Mouse (Mus musculus) megakaryocyte, adult 5-6 weeks (primary cell): ENCODE data around the gene Usp7. TPM values are rescaled to one million over a fixed set of nuclear protein-coding genes. Genes with fewer than 3 reads are reported as not detected.
A peak's percentile ranks its signal among the peaks of the same experiment; 100 is the strongest.

Experiments
- ATAC-seq: 2 replicates; pipeline ENCODE4 v1.8.0; 2016; ENCODE audit warnings: mild to moderate bottlenecking, inconsistent platforms; ENCODE audit not compliant: poor library complexity, severe bottlenecking
- total RNA-seq, 2 experiments: library from RNA; stranded (forward) in 1 of 2; stranded (reverse) in 1 of 2; fragments of 153-499, 151-499 nt in 1 of 2; fragments of 221-1000, 200-1000 nt in 1 of 2; gene quantifications; 2 replicates each; pipeline versions ENCODE4 v1.2.3 to v1.2.4; 2015 to 2017

The Usp7 gene
- total RNA-seq, 2 experiments from 2014 or later = 122 to 132 TPM

DNA sequence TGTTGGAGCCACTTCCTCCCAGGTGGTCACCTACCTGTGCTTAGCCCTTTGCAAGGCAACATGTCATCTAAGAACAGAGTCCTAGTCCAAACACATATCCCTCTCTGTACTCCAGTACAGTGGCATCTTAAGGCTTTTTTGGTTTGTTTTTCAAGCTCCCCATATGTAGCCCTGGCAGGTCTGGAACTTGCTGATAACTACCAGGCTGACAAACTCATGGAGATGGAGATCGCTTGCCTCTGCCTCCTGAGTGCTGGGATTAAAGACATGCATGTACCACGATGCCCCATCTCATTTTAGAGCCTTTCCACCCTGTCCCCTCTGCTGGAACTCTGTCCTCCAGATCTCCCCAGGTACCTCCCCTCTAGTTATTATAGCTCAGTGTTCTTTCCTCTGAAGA, 115.9 kb downstream of the Usp7 start:
- no peak for ATAC-seq

DNA sequence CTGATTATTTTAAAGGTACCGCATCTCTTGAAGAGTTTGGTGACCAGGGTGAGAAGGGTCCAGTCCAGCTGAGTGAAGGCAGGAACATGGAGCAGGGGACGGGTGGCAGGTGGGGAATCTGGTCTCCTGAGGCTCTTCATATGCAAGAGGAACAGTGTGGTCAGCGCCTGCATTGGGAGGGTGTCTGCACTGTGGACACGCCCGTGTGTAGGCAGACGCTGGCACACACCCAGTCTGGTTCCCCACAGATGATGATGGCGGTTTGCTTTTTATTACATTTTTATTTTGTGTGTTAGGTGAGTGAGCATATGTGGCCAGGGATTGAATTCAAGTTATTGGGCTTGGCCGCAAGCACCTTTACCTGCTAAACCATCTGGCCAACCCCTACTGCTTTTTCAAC, 116.5 kb downstream of the Usp7 start:
- ATAC-seq = no peak

DNA sequence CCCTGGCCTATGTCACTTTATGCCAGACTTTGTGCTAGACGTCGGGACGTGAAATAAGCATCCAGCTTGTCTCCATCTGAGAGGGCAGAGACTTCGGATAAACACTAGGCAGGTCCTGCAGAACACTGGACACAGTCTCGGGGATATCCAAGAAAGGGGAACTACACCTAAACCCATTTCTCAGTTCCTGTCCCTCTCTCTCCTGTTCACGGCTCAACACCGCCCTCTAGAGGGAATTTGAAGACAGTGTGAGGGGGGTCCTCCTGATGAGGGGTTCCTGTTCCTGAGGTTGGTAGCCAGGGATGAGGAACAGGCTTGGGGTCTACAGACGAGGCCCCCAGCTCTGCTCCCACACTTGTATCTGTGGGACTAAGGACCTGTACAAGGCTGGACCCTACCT, 117.9 kb downstream of the Usp7 start:
- peak; percentile 63 for ATAC-seq

DNA sequence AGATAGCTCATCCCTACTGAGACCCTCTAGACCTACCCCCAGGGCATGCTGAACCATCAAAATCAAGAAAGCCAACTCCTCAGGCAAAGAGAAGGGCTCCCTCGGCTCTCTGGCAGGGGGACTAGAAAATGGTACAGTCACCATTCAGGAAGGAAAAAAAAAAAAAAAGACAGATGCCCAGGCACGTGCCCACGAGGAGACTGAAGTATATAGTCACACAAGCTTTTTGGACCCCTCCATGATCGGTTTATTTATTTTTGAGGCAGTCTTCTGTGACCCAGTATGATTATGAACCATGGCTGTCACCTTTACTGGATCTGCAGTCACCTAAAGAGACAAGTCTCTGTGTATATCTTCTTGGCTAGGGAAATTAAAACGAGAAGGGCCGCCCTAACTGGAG, 118.8 kb downstream of the Usp7 start:
- ATAC-seq = no peak

DNA sequence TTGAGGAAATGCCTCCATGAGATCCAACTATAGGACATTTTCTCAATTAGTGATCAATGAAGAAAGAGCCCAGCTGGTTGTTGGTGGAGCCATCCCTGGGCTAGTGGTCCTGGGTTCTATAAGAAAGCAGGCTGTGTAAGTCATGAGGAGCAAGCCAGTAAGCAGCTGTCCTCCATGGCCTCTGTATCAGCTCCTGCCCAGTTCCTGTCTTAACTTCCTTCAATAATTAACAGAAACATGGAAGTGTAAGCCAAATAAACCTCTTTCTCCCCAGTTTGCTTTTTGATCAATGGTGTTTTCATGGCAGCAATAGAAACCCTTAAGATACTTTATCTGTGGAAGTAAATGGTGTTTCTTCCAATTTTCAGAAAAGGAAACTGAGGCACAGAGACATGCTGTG, 119.3 kb downstream of the Usp7 start:
- ATAC-seq = no peak

DNA sequence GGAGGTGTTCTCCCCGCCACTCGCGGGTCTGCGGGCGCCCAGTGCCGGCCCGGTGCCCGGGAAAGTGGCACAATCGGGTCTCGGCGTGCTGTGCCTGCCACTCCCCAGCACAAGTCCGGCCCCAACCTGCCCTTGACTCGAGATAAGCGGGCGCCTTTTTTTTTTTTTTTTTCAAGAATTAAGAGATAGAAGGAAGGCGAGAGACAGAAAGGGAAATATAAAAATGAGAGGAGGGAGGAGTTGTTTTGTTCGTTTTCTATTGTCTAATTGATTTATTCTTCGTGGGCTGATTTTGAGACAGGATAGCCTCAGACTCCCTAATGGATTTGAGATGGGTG, 119.8 kb downstream of the Usp7 start:
- ATAC-seq = no peak

DNA sequence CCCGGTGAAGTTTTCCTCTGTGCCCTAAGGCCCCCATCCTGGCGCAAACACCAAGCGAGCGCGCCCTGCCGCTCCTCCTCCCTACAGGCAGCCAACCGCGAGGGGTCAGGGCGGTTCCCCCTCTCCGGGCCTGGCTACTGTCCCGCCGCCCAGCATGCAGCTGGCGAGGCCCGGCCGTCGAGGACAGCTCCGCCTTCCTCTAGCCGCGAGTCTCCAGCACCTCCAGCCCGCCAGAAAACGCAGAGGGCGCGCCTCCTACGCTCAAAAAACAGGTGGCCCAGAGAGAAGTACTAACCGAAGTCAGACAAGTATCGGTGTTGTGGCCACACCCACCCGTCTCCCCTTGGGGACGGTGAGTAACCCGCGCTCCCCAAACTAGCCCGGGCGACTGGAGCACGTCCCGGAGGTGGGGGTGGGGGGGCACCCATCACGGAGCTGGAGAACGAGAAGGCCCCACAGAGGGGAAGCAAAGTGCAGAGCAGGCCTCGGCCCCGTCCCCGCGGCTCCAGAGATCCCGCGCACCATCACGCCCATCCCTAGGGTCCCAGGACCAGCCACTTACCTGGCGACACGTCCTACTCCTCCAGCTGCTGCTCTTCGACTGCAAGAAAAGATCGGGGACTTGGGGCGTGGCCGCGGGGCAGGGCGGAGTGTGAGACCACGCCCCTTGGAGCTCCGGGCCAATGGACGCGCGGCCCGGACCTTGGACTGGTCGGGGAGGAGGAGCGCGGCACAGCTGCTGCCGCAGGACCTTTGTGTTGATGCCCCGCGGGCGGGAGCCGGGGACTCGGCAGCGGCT, 120.4 kb downstream of the Usp7 start, which contains the start of gene Carhsp1:
Gene Carhsp1 (minus strand): TSS at position 605 of the 799 bp plus-strand sequence.
- peak; percentile 71 for ATAC-seq

DNA sequence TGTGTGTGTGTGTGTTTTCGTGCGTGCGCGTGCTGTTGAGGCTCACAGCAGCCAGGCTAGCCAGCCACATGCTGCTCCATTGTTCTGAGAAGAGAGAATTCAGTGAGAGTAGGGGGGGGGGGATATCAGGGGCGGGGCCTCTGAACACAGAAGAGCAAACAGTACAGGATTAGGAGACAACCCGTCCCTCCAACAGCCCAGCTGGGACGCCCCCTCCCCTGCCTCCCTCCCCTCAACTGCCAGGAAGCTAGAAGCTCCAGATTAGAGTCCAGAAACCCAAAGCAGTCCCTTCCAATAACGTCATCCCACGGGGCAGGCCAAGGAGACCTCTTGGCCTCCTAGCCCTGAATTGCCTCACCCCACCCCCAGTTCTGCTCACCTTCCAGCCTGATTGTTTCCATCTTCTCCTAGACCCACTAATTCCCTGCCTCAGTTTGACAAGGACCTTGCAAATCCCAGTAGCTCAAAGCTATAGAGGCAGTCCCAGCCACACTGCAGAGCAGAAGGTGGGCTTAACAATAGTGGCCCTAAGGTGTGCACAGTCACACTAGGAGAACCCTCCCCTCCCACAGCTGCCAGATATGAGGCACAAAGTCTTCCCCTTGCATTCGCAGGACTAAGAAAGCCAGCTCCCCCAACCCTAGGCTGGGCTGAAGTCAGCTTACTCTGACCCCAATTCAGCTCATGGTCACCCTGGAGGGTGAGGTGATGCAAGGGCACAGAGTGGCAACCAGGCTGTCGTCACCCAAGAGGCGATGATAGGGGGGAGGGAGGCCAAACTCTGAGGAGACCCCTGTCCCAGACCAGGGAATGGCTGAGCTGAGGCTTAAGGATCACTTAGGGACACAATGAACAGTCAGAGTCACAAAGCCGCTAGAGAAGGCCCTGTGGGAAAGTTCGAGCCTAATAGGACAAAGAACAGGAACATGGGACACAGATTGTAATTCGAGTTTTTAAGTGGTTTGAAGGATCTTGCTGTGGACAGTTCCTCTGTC, 121.8 kb downstream of the Usp7 start:
- ATAC-seq = no peak

DNA sequence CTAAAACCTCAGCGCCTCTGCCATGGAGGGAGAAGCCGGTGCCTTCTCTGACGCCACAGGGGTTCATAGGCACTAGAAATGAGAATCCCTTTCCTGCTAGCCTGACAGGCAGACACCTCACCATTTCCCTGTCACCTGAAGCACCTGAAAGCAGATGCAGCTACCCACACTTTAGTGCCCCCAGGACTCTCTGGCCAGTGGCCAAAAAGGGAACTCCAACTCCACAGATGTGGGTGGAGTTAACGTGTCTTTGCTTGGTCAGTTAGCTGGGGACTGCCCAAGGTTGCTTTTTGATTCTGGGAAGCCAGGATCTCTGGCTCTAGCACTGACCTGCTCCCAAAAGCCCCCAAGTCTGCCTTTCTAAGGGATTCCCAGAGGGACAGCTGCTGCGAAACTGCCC, 122.7 kb downstream of the Usp7 start:
- ATAC-seq = no peak

DNA sequence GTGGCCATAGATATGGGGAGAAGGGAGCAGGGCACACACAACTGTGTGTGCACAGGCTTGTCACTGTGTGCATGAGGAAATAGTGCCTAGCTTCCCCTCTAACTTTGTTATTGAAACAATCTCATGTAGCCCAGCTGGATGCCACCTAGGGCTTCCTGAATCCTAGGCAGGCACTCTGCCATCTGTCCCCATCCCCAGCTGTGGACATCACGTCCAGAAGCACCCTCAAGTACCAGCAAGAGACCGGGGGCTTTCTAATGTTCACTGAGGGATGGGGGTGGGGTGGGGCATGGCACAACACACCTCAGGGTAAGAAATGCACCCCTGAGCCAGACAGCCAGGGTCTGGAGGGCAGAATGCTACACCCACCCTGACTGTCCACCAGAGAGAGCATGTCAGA, 123.7 kb downstream of the Usp7 start:
- ATAC-seq = no peak

DNA sequence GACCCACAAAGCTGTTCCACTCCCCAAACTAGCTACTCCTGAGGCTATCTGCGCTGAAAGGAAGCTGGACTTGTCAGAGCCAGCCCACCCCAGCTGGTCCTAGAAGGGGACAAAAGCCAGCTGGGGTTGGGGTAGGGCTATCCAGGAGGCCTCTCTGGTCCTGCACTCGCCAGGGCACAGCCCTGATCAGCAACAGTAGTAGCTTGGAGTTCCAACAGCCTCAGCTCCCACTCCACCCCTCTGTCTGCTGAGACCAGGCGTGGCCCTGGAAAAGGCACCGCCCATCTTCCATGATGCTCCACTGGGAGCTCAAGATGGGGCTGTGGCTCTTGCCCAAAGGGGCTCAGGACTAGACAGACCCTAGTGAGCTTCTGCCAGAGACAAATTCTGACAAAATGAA, 124.3 kb downstream of the Usp7 start:
- ATAC-seq = no peak

DNA sequence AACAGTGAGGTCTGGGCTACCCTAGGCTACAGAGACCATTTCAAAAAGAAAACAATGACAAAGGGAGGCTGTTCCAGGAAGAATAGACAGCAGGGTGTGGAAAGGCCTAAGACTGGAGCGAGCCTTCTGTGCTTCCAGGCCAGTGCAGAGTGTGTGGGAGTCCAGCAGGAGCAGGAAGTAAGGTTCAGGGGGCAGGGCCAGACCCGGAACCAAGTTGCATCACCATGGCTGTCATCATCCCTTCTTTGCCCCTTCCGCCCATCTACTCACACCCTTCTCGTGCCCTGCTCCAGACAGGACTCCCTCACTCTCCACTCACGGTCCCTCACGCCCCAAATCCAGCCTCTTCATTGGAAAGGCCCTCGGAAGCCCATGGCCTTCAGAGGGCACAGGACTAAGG, 124.8 kb downstream of the Usp7 start:
- peak; percentile 65 for ATAC-seq

DNA sequence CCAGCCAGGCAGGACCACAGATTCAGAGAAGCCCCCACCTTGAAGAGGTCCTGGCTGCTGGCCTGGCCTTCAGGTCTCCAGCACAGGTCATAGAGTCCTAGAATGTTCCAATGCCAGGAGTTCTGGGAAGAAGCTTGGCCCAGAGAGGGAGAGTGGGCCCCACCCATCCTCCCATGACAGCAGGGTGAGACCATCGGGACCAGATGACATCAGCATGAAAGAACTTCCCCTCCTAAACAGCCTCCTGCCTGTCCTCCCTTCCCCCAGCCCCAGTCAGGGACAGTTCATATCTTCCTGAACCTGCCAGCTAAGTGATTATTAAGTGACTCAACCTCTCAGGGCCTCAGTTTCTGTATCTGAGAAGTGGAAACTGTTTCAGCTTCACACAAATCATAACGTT, 125.7 kb downstream of the Usp7 start:
- peak; percentile 49 for ATAC-seq

DNA sequence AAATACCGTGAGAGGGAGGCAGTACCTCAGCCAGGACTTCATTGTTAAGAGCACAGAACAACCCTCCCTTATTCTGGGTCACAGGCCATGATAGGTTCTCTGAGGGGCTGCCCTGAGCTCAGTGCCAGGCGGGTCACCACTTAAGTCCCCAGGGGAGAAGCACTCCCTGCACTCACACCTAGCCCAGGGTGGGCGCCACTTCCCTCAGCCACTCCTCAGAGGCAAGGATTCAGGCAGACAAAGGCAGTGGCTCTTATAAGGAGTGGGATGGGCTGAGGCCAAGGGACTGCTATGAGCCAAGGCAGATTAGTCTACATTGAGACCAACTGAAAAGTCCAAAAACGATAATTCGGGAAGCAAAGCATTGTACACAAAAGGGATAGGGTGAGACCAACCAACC, 126.7 kb downstream of the Usp7 start:
- no peak for ATAC-seq

DNA sequence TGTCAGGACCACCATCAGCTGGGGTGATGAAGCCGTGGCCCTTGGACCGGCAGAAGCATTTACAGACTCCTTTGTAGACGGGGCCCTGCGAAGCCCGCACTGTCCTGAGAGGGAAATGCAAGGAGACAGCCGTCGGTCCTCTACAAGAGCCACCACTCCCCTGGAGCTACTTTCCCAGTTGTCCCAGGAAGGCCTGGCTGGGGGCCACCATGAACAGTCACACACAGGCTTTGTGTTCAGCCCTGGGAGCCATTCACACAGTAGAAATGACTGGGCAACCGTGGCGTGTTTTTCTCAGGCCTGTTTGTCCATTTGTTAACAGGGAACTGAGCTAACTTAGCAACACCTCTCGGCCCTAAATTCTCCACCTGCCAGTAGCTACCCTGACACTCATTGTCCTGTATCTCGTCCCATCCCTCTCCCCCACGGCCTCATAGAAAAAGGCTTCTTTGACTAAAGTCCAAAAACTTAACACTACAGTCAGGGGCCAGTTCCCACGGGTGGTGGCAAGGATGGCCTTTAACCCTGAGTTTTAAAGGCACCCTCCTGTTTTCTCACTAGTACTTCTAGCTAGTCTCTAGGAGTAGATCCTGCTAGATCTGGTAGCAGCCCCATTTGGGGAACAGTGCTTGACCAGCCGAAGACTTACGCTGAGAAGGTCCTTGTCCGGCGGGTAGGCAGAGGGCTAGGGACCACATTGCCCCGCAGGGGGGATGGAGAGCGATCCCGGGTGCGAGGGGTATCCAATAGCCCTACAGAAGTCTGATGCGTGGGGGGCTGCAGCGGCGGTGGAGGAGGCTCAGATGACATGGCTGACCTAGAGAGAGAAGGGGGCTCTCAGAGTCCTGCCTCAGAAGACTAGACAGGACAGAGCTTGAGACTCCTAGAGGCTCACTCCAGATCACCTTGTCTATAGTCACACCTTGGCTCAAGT, 128.2 kb downstream of the Usp7 start:
- ATAC-seq = no peak

DNA sequence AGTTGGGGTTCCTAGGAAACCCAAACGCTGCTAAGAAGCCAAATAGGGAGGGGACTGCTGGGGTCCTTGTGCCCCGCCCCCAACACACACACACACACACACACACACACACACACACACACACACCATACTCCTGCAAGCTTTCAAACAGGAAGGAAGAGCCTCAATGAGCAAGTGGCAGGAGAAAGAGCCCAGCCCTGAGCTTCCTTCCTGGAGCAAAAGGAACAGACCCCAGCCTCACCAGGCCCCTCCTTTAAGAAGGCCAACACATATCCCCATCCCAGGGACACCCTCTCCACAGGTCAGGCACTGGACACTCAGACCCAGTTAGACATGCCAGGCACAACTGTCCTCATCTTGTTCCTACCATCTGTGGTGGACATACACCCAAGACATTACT, 129.1 kb downstream of the Usp7 start:
- ATAC-seq = no peak

DNA sequence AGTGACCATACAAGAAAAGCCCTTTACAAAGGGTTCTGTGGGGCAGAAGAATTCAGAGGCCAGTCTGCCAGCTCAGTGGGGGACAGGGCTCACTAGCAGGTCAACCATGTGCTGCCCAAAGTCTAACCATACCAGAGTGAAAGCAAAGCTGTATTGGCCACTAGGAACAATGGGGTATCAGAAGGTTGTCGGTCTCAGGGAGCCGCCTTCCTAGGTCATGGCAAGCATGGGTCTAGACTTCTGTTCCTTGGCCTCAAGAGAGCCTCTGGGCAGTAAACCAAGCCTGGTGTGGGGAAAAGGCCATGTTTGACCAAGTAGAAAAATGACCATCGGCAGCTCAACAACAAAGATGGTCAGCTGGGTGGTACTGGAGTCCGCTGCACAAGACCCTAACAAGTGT, 133.3 kb downstream of the Usp7 start:
- ATAC-seq = no peak

DNA sequence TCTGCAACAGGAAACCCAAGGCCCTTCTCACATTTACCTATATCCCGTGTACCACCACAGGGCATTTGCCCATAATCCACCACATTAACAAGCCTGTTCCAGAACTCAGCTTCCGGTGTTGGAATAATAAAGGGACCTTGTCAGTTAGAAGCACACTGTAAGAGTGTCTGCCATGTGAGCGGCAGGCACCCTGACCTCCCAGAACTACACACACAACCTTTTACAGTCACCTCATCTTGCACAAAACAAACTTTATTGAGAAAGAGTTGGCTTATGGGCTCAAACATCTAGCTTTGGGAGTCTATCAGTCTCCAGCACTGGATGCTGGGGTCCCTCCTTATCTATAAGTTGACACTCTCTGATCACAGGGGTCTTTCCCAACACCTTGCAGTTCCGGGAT, 133.8 kb downstream of the Usp7 start:
- ATAC-seq = no peak

DNA sequence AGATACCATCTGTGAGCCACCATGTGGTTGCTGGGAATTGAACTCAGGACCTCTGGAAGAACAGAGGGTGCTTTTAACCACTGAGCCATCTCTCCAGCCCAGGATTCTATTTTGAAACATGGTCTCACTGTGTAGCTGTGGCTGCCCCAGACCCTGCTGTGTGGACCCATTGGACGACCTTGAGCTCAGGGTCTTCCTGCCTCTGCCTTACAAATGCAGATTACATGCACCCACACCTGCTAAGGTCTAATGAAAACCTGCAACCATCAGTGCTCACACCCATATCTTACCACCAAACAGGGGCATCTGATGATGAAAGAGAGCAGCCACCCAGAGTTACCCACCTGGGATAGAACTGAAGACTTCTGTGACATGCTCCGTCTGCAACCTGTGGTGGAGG, 135.9 kb downstream of the Usp7 start:
- no peak for ATAC-seq

DNA sequence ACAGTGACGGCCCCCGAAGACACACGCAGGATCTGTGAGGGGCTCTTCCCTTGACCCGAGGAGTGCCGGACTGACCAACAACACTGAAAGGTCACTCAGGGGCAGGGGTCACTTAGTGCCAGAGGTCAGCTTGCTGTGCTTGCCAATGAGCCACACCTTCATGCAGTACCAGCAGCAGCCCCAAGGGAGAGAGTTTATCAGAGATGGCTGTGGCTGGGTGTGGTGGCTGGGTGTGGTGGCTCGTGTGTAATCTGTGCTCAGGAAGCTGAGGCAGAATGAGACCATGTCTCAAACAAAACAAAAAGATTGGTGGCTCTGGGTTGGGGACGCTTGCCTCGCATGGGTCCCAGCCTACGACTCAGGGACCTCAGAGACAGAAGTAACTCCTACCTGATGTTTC, 136.5 kb downstream of the Usp7 start:
- peak; percentile 57; the same call in 1 of the 2 replicates for ATAC-seq

DNA sequence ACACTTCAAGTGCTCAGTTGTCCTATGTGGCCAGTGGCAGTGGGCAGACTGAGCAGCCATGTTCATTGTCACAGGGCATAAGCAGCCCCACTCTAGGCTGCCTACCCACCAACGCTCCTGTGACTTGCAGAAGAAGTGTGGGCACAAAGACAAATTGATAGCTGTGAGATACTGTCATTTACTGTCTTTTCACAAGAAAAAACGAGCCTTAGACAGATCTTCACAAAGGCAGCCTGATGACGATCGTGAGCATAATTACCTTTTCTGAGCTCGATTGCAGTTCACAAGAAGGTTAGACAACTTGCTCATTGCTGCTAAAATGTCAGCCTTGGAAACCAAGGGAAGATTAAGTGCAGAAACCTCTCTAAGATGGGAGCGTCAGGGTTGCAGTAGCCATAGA, 137.0 kb downstream of the Usp7 start:
- ATAC-seq = no peak
